2 mouse cellular contexts compared by ENCODE assay signal in genomic region chr12:116094765-116095555, GRCm38 (mm10).
TF ChIP-seq lines count a peak whose summit lies in the region.

No protein-coding gene starts in this region.

TF ChIP-seq in CH12.LX, 34 proteins besides CTCF, POLR2A, EP300 and RAD21:
- TF ChIP-seq SMC3 (IDR thresholded peaks at IDR 0.05; ENCODE audit: low read depth, low read length) (no peak), MAFK (IDR thresholded peaks at IDR 0.05; ENCODE audit: insufficient replicate concordance, low read length) (peak; percentile 96)

TF ChIP-seq in MEL, 35 proteins besides CTCF, POLR2A, EP300 and RAD21:
- no peak for TF ChIP-seq SMC3 (IDR thresholded peaks at IDR 0.05; ENCODE audit: low read depth, low read length)
- TF ChIP-seq CHD1 (IDR thresholded peaks at IDR 0.05; ENCODE audit: low read depth, low read length), result no peak
- TF ChIP-seq ZNF384 (IDR thresholded peaks at IDR 0.05; ENCODE audit: low read depth, low read length), result no peak
- TF ChIP-seq MAFK (IDR thresholded peaks at IDR 0.05; ENCODE audit: borderline replicate concordance, low read depth, low read length), result peak; percentile 99
